ENCODE assay signal across 9 mouse cellular contexts in the genomic region with DNA sequence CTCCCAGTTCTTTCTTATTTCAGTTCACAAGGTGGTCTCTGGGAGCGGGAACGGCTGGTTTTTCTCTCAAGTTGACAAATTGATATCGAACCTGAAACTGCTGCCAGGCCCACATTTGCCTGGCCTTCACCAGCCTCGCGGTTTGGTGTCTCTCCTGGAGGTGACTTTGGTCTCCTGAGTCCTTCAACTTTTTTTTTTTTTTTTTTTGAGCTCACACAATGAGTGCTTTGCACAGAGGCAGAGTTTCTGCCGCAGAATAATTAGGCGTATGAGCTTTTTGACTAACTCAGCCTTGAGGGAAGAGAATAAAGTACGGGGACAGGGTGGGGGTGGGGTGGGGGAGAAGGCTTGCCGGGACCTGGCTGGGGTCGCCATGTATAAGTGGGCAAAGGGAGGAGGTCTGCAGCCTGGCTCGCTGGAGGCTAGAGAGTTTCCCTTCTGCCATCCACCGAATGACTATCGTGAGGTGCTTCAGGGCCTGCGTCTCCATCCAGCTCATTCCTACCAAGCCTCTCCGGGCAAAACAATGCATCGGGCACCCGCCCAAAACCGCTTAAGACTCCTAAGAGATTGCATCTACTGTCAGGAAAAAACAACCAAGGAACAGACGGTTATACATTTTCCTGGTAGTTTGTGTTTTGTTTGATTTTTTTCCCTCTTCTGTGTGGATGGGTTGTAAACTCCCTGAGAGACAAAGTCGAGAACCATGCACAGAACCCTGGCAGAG.
DNase-seq lines count a peak whose midpoint lies in the region; ATAC-seq lines count a peak whose summit lies in the region.
"Had no signal": no experiment of that assay in that cellular context is flagged by ENCODE, and none has a peak within 500 bp of the region (broad histone marks: within the 10 kb centered on the region; RNA-seq: fewer than 3 reads in every experiment).

No protein-coding gene starts in this region.

- WGBS in forebrain, embryonic 10.5 days: 78% methylated on average over 20 of the region's 20 CpGs
- 50% methylated on average over 20 of the region's 20 CpGs for WGBS in forebrain, embryonic 13.5 days
- 59% methylated on average over 20 of the region's 20 CpGs for WGBS in stomach, embryonic 15.5 days

- H3K27ac ChIP-seq in forebrain, embryonic 10.5 days: 0 out of 2 replicates have a peak overlapping the region, but pooled peaks have one; percentile 44
- H3K27ac ChIP-seq in forebrain, embryonic 13.5 days: no peak overlapping the region
- peak overlapping the region; percentile 57; the same call in 1 of the 2 replicates for H3K27ac ChIP-seq in stomach, embryonic 15.5 days

- ATAC-seq in forebrain, embryonic 13.5 days: no peak
- peak; percentile 22; the same call in 1 of the 2 replicates for ATAC-seq in stomach, embryonic 15.5 days (ENCODE audit: insufficient read depth, low FRiP score, low read depth)

- peaks cover 11% of the 10 kb centered on the region; the same call in 1 of the 2 replicates for H3K9me3 ChIP-seq in forebrain, embryonic 10.5 days
- H3K9me3 ChIP-seq in forebrain, embryonic 13.5 days (replicated peaks): no peaks in the 10 kb centered on the region; the same call in 1 of the 2 replicates
- no peaks in the 10 kb centered on the region for H3K9me3 ChIP-seq in stomach, embryonic 15.5 days

- H3K36me3 ChIP-seq in forebrain, embryonic 10.5 days (replicated peaks): peaks cover 16% of the 10 kb centered on the region
- H3K36me3 ChIP-seq in forebrain, embryonic 13.5 days (ENCODE audit: poor library complexity, severe bottlenecking): peaks cover 6% of the 10 kb centered on the region; the same call in 1 of the 2 replicates
- H3K36me3 ChIP-seq in stomach, embryonic 15.5 days: no peaks in the 10 kb centered on the region

- no peak overlapping the region for H3K4me3 ChIP-seq in forebrain, embryonic 10.5 days
- no peak overlapping the region for H3K4me3 ChIP-seq in forebrain, embryonic 13.5 days
- no peak overlapping the region for H3K4me3 ChIP-seq in stomach, embryonic 15.5 days (replicated peaks)

- intact Hi-C loops in heart, postnatal 10 days (cut with DNase I): loop anchor here (5.0 kb wide), 1 partner anchor 48 kb away; no protein-coding TSS in a partner anchor

- DNase-seq in forebrain, embryonic 10.5 days (ENCODE audit: extremely low spot score, low spot score): no peak
- peak; percentile 21 for DNase-seq in right cerebral cortex, postnatal 14 days
- DNase-seq in right cerebral cortex, adult 18-20 months: no peak
- peak; percentile 66 to 71 for DNase-seq in heart, postnatal 10 days
- no peak for DNase-seq in spleen, postnatal 4 days (ENCODE audit: low spot score in 2 of 2)
- DNase-seq in B cell, adult 2 months: no peak

- H3K9ac ChIP-seq in forebrain, embryonic 13.5 days: no peak overlapping the region
- H3K9ac ChIP-seq in stomach, embryonic 15.5 days: no peak overlapping the region

- no peak overlapping the region for H3K4me2 ChIP-seq in forebrain, embryonic 13.5 days
- H3K4me2 ChIP-seq in stomach, embryonic 15.5 days: no peak overlapping the region
- H3K4me2 ChIP-seq: liver, embryonic 11.5 days had no signal

- peaks cover 22% of the 10 kb centered on the region for H3K4me1 ChIP-seq in forebrain, embryonic 10.5 days
- peaks cover 11% of the 10 kb centered on the region for H3K4me1 ChIP-seq in forebrain, embryonic 13.5 days
- H3K4me1 ChIP-seq in stomach, embryonic 15.5 days: no peaks in the 10 kb centered on the region

- H3K27me3 ChIP-seq in forebrain, embryonic 10.5 days (ENCODE audit: poor library complexity, severe bottlenecking): no peaks in the 10 kb centered on the region
- no peaks in the 10 kb centered on the region for H3K27me3 ChIP-seq in forebrain, embryonic 13.5 days
- H3K27me3 ChIP-seq in stomach, embryonic 15.5 days (replicated peaks): no peaks in the 10 kb centered on the region

Comparison
In these comparisons a context has a peak if more than half of its experiments do, and no peak if none do; other contexts are left out.
1. DNase-seq: peak in right cerebral cortex, postnatal 14 days (single experiment) and heart, postnatal 10 days (2 of 2); none in forebrain, embryonic 10.5 days (single experiment), right cerebral cortex, adult 18-20 months (single experiment), spleen, postnatal 4 days (0 of 2) and B cell, adult 2 months (0 of 2).